24 mouse cellular contexts compared by ENCODE assay signal in genomic region chr17:27144152-27144551, GRCm38 (mm10). TPM values are rescaled to one million over a fixed set of nuclear protein-coding genes. Genes with fewer than 3 reads are reported as not detected.
"Had no signal": no experiment of that assay in that cellular context is flagged by ENCODE, and none has a peak within 500 bp of the region (broad histone marks: within the 10 kb centered on the region; RNA-seq: fewer than 3 reads in every experiment).

No protein-coding gene starts in this region.

- H3K27ac ChIP-seq: layer of hippocampus, adult 2 months; limb, embryonic 10.5 days; limb, embryonic 13.5 days; liver, embryonic 12.5 days; liver, embryonic 15.5 days; lung, embryonic 15.5 days; midbrain, embryonic 10.5 days; midbrain, embryonic 13.5 days; stomach, postnatal 0 days had no signal

- H3K4me3 ChIP-seq: layer of hippocampus, adult 2 months; limb, embryonic 10.5 days; limb, embryonic 13.5 days; liver, embryonic 12.5 days; liver, embryonic 15.5 days; lung, embryonic 15.5 days; megakaryocyte, embryonic 14.5 days; midbrain, embryonic 10.5 days; midbrain, embryonic 13.5 days had no signal

- H3K9ac ChIP-seq: limb, embryonic 13.5 days; liver, embryonic 12.5 days; liver, embryonic 15.5 days; lung, embryonic 15.5 days; midbrain, embryonic 13.5 days had no signal

- H3K4me2 ChIP-seq: limb, embryonic 13.5 days; liver, embryonic 12.5 days; liver, embryonic 15.5 days; lung, embryonic 15.5 days; midbrain, embryonic 13.5 days had no signal

- H3K27me3 ChIP-seq: limb, embryonic 13.5 days; midbrain, embryonic 13.5 days had no signal

- DNase-seq: kidney, adult 9 months; kidney, postnatal 14 days; layer of hippocampus, adult 9-11 months; liver; lung, adult 18-20 months; lung, postnatal 10 days; lung, postnatal 36 days; right cerebral cortex, adult 18-20 months; right cerebral cortex, postnatal 14 days; right cerebral cortex, postnatal 4 days; thymus, adult 2 months; thymus, postnatal 14 days; thymus, postnatal 4 days had no signal

- H3K9me3 ChIP-seq: limb, embryonic 10.5 days; limb, embryonic 13.5 days; liver, embryonic 12.5 days; liver, embryonic 15.5 days; lung, embryonic 15.5 days; megakaryocyte, embryonic 14.5 days; midbrain, embryonic 10.5 days; midbrain, embryonic 13.5 days had no signal

- H3K36me3 ChIP-seq: limb, embryonic 10.5 days; limb, embryonic 13.5 days; liver, embryonic 12.5 days; liver, embryonic 15.5 days; lung, embryonic 15.5 days; midbrain, embryonic 10.5 days; midbrain, embryonic 13.5 days had no signal

- ATAC-seq: liver, embryonic 12.5 days; midbrain, embryonic 13.5 days had no signal

RNA-seq across cellular contexts. Expression of gene Ip6k3, which starts 23.4 kb away (rescaled TPM):
- total RNA-seq: midbrain, postnatal 0 days had no signal
- polyA plus RNA-seq: limb, embryonic 10.5 days; midbrain, embryonic 10.5 days; midbrain, postnatal 0 days had no signal
